Mouse (Mus musculus): ENCODE results near the gene Nckap5l. TPM values are rescaled to one million over a fixed set of nuclear protein-coding genes. Genes with fewer than 3 reads are reported as not detected.

The Nckap5l gene
- polyA plus RNA-seq, 1 experiment from 2014 or later: 0.53 TPM

DNA sequence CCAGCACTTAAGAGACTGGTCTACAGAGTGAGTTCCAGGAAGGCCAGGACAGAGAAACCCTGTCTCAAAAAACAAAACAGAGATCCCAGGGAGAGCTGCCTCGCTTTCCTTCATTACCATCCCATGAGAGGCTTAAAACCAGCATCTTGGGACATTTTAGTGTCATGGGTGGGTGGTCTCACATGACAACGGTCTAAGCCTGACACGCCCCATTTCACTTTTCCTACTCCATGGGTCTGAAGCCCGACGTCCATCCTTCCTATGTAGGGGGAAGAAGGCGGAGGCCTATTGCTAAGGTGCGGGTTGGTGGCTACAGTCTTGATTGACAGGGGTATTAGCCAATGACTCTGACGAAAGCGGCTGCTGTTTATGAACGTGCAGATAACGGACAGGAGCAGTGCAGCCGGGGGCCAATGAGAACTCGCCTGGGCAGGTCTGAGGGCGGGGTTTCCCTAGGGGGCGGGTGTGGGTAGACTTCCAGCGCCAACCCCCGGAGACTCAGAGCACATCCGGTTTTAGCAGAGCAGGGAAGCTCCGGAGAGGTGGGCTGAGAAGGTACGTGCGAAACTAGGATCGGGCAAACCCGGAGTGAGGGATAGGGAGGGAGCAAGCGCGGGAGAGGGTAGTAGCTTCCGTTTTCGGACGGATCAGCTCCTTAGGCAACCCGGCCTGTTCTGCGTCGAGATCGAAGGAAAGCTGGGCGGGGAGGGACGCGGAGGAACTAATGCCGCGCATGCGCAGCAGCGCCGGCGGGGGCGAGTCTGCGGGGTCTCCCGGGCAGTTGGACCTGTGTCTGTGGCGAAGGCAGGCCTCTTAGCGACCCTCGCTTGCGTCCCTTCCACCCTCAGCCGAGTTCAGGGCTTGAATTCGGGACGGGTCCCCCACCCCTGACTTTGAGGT lies 64.8 kb downstream of the Nckap5l start, which contains the start of gene Tmbim6:
TSS of gene Tmbim6 (plus strand) at position 397 of the 900 bp plus-strand sequence.
- peak; percentile 99 for DNase-seq
- Histone ChIP-seq H3K4me1 (ENCODE audit: insufficient read depth) (peaks cover 47% of the 10 kb centered on the region), H3K4me3 (ENCODE audit: low read depth, low read length) (peak within 1 kb of the TSS; percentile 94), H3K27me3 (ENCODE audit: insufficient read depth, low read length) (no peaks in the 10 kb centered on the region), H3K9me3 (ENCODE audit: low read length) (no peaks in the 10 kb centered on the region), H3K27ac (ENCODE audit: low read depth) (peak within 1 kb of the TSS; percentile 100), H3K36me3 (replicated peaks; ENCODE audit: insufficient read depth, low read length) (no peaks in the 10 kb centered on the region), H3K4me2 (ENCODE audit: low read depth, low read length) (peak within 1 kb of the TSS; percentile 72), H3K9ac (replicated peaks) (peak within 1 kb of the TSS; percentile 98)
- under 1% methylated on average over 49 of the region's 51 CpGs for WGBS (ENCODE audit: insufficient replicate concordance)
- peak; percentile 18; the same call in 1 of the 2 replicates for TF ChIP-seq CTCF (IDR thresholded peaks at IDR 0.05; ENCODE audit: low read depth)
- TF ChIP-seq EP300 (IDR thresholded peaks at IDR 0.05; ENCODE audit: low read depth): peak; percentile 21
- ATAC-seq: peak; percentile 89

DNA sequence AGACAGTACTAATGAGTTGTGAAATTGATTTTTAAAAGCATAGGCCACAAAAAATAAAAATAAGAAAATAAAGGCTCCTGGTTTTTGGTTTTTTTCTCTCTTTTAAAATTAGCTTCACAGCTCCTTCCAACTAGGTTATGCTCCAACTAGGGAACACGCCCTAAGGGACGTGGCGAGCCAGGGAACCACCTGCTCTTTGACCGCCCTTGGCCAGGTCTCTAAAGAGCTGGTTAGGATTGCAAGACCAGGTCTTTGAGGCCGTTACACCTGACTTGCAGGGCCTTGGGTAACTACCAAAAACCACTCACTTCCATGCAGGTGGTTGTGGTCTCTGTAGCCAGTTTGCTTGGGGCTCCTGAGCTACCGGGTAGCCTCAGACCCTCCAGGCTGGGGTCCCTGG lies 65.6 kb downstream of the Nckap5l start:
- peaks cover 47% of the 10 kb centered on the region for H3K4me1 ChIP-seq (ENCODE audit: insufficient read depth)
- H3K27ac ChIP-seq (ENCODE audit: low read depth): peak overlapping the region; percentile 90
- TF ChIP-seq CTCF (IDR thresholded peaks at IDR 0.05; ENCODE audit: low read depth) (no peak), EP300 (IDR thresholded peaks at IDR 0.05; ENCODE audit: low read depth) (no peak)
- no peaks in the 10 kb centered on the region for H3K9me3 ChIP-seq (ENCODE audit: low read length)
- no peaks in the 10 kb centered on the region for H3K27me3 ChIP-seq (ENCODE audit: insufficient read depth, low read length)
- no peak for ATAC-seq
- WGBS (ENCODE audit: insufficient replicate concordance): 58% methylated on average over 6 of the region's 6 CpGs
- H3K36me3 ChIP-seq (replicated peaks; ENCODE audit: insufficient read depth, low read length): no peaks in the 10 kb centered on the region
- peak overlapping the region; percentile 94 for H3K4me3 ChIP-seq (ENCODE audit: low read depth, low read length)
- peak overlapping the region; percentile 72 for H3K4me2 ChIP-seq (ENCODE audit: low read depth, low read length)
- DNase-seq: peak; percentile 53
- peak overlapping the region; percentile 58 for H3K9ac ChIP-seq (replicated peaks)

DNA sequence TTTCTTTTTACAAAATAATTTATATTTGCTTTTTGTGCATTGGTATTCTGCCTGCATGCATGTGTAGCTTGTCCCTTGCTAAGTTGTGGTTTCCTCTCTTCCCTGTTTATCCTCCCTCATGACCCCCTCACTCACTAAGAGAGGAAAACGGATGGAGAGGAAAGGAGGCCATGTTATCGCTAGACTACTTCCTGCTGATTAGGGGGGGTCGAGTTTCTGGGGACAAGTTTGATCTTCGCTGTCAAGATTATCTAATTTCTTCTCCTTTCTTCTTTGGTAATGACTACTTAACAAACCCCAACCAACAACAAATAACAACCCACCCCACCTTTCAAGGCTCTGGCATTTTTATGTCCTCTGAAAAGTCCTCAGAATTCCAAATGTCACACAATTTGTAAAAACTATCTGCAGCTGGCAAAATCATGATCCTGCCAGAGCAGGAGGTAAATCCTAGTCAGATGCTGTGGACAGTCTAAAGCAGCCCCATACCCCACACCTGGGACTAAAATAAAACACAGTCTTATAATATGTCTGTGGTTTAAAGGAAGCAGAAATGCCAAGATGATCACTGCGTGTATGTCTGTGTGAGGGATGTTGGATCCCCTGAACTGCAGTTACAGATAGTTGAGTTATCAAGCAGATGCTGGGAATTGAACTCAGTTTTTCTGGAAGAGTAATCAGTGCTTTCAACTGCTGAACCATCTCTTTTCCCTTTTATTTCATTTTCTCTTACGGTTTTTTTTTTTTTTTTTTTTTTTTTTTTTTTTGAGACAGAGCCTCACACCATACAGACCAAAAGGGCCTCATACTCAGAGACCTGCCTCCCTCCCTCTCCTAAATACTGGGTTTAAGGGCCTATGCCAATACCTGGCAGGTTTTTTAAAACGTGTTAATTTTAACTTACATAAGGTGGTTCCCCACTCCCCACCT lies 66.8 kb downstream of the Nckap5l start:
- 35% methylated on average over 7 of the region's 7 CpGs for WGBS (ENCODE audit: insufficient replicate concordance)
- no peak for ATAC-seq
- Histone ChIP-seq H3K36me3 (replicated peaks; ENCODE audit: insufficient read depth, low read length) (no peaks in the 10 kb centered on the region), H3K9me3 (ENCODE audit: low read length) (no peaks in the 10 kb centered on the region), H3K4me3 (ENCODE audit: low read depth, low read length) (no peak overlapping the region), H3K4me1 (ENCODE audit: insufficient read depth) (peaks cover 41% of the 10 kb centered on the region), H3K27ac (ENCODE audit: low read depth) (no peak overlapping the region), H3K27me3 (ENCODE audit: insufficient read depth, low read length) (no peaks in the 10 kb centered on the region), H3K9ac (replicated peaks) (no peak overlapping the region), H3K4me2 (ENCODE audit: low read depth, low read length) (no peak overlapping the region)
- TF ChIP-seq CTCF (IDR thresholded peaks at IDR 0.05; ENCODE audit: low read depth) (no peak), EP300 (IDR thresholded peaks at IDR 0.05; ENCODE audit: low read depth) (no peak)
- no peak for DNase-seq

DNA sequence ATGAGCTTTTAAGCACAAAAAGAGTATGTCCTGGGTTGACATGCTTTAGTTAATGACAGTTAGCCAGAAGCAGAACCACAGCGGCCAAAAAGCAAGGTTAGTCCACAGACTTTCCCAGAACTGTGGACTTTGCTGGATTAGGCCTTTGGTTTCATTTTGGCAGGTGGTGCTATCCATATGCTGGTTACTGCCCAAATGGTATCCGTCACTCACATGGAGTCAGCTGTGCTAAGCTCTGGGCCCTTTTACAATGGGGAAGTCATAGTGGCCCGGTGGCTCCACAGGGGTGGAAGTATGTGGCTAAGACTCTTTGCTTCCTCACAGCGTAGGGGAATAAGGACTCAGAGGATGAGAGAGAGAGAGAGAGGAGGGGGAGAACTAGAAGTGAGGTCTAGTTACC lies 69.6 kb downstream of the Nckap5l start:
- TF ChIP-seq CTCF (IDR thresholded peaks at IDR 0.05; ENCODE audit: low read depth) (no peak), EP300 (IDR thresholded peaks at IDR 0.05; ENCODE audit: low read depth) (no peak)
- H3K27me3 ChIP-seq (ENCODE audit: insufficient read depth, low read length): no peaks in the 10 kb centered on the region
- no peaks in the 10 kb centered on the region for H3K9me3 ChIP-seq (ENCODE audit: low read length)
- H3K4me1 ChIP-seq (ENCODE audit: insufficient read depth): peaks cover 33% of the 10 kb centered on the region
- ATAC-seq (no peak), DNase-seq (no peak)
- 45% methylated on average over 4 of the region's 4 CpGs for WGBS (ENCODE audit: insufficient replicate concordance)
- peak overlapping the region; percentile 67 for H3K27ac ChIP-seq (ENCODE audit: low read depth)
- H3K4me2 ChIP-seq (ENCODE audit: low read depth, low read length): no peak overlapping the region; the same call in 1 of the 2 replicates
- H3K9ac ChIP-seq (replicated peaks): no peak overlapping the region
- H3K4me3 ChIP-seq (ENCODE audit: low read depth, low read length): no peak overlapping the region
- H3K36me3 ChIP-seq (replicated peaks; ENCODE audit: insufficient read depth, low read length): no peaks in the 10 kb centered on the region

DNA sequence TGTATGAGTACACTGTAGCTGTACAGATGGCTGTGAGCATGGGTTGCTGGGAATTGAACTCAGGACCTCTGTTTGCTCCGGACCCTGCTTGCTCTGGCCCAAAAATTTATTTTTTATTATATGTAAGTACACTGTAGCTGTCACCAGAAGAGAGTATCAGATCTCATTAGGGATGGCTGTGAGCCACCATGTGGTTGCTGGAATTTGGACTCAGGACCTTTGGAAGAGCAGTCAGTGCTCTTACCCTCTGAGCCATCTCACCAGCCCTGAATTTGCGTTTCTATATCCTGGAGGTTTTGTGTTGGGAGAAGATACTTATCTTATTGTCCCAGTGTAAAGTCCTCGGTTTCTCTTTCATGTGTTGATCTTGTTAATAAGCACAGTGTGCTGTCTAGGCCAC lies 70.8 kb downstream of the Nckap5l start:
- DNase-seq: no peak
- 40% methylated on average over 3 of the region's 3 CpGs for WGBS (ENCODE audit: insufficient replicate concordance)
- no peaks in the 10 kb centered on the region for H3K36me3 ChIP-seq (replicated peaks; ENCODE audit: insufficient read depth, low read length)

More for the DNA sequence above, 70.8 kb downstream of the Nckap5l start:
- Histone ChIP-seq H3K4me2 (ENCODE audit: low read depth, low read length) (peak overlapping the region; percentile 20), H3K27ac (ENCODE audit: low read depth) (peak overlapping the region; percentile 67), H3K9ac (replicated peaks) (no peak overlapping the region), H3K4me3 (ENCODE audit: low read depth, low read length) (no peak overlapping the region), H3K9me3 (ENCODE audit: low read length) (no peaks in the 10 kb centered on the region), H3K4me1 (ENCODE audit: insufficient read depth) (peaks cover 27% of the 10 kb centered on the region), H3K27me3 (ENCODE audit: insufficient read depth, low read length) (no peaks in the 10 kb centered on the region)
- TF ChIP-seq EP300 (IDR thresholded peaks at IDR 0.05; ENCODE audit: low read depth) (no peak), CTCF (IDR thresholded peaks at IDR 0.05; ENCODE audit: low read depth) (no peak)
- peak; percentile 58 for ATAC-seq
